Mouse (Mus musculus): ENCODE data around the gene Actn4. TPM values are rescaled to one million over a fixed set of nuclear protein-coding genes. Genes with fewer than 3 reads are reported as not detected.

Gene Actn4
- polyA plus RNA-seq (2012; rRNA removed): 152 and 193 TPM in 2 replicates

DNA sequence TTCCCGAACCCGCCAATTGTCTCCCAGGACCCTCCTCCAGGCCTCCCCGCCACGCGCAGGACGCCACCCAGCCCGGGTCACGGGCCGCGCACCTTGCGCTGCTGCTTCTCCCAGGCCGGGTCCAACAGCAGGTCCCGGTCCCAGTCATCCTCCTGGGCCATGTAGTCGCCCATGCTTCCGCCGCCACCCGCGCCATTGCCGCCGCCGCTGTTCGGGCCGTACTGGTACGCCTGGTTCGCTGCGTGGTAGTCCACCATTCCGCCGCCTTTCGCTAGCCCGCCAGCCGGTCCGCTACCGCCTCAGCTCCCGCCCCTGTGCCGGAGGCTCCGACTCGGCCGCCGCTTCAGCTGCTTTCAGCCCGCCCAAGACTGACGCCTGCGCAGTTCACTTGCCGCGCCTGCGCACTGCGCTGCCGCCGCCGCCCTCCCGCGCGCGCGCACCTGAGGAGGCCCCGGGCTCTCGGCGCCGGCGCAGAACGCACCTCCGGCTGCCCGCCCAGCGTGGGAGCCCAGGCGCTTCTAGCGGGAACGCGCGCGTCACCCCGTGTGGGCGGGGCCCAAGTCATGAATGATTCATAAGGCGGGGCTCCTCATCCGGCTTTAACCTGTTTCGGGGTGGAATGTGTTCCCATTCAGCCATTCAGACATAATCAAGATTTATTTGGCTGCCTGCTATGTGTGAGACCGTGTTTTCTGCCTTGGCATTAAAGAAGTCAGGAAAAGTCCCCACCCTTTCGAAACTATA, at the start of gene Actn4:
TSS of gene Actn4 (minus strand) at position 414 of the 744 bp plus-strand sequence.

DNA sequence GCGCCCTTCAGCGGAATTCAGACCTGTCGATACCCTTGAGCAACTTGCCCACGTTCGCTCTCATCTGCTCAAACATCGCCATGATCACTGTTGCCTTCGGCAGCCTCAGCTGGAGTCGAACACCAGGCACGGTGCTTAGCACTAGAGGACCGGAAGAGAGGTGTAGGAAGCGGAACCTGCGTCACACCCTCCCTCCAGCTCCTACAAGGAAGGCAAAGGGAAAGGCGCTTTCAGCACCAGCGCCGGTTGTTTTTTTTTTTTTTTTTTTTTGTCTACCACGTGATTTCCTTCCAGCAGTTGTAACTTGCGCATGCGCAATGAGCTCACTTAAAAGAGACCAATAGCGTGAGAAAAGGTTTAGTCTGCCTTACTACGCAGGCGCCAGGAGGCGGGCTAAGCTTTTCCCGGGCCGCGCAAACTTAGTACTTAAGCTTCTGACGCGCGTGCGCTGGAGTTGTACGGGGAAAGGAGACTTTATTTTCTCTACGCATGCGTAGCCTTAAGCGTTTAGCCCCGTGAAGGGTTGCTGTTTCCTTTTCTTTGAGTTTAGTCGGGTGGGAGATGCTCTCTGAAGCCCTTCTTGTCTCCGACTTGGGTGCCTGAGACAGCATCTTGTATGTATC, 19.6 kb upstream of the Actn4 start, which contains the start of the genes Eif3k and Map4k1:
TSS of gene Eif3k (minus strand) at position 214 of the 623 bp plus-strand sequence.
TSS of gene Map4k1 (plus strand) at position 400 of the 623 bp plus-strand sequence.

DNA sequence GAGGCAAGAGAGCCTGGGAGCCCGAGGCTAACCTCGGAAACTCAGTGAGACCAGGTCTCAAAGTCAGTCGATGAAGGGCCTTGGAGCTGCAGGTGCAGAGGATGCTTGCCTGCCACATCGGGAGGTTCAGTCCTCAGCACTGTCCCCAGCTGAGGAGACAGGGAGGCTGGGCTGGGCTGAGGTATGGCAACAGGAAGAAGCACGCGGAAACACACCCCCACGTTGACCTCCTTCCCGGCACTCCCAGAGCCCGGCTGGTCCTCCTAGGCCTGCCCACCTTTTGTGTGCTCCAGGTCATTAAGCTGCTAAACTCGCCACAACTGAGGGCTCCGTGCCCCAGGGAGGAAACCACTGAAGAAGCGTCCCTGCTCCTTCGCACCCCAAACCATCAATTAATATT, 80.9 kb downstream of the Actn4 start, which contains the start of gene Capn12:
TSS of gene Capn12 (plus strand) at position 224 of the 400 bp plus-strand sequence.

DNA sequence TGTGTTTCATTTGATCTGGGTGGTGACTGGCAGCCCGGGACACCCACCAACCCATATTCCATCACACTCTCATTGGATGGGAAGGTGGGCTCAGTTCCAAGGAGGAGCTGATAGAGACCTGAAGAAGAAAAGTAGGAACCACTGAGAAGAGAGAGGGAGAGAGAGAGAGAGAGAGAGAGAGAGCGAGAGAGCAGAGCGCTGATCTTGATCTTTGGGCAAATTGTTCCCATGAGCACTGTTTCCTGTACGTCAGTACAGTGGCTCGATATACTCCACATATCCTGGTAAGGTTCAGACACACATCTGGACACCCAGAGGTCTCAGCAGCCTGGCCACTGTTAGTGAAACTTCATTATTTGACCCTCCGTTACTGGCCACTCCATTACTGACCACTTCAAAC, 98.6 kb downstream of the Actn4 start, which contains the start of gene Lgals7:
TSS of gene Lgals7 (plus strand) at position 314 of the 400 bp plus-strand sequence.

Other genes with a start within 250 kb of the Actn4 start
- gene Fbxo17, start 245.5 kb downstream of the Actn4 start, polyA plus RNA-seq (2012; rRNA removed): 5.6 and 10.4 TPM in 2 replicates
- gene Mrps12, start 220.5 kb downstream of the Actn4 start, polyA plus RNA-seq (2012; rRNA removed): 66.2 and 163 TPM in 2 replicates
- 28.0 and 31.2 TPM in 2 replicates for gene Sars2, start 220.3 kb downstream of the Actn4 start, polyA plus RNA-seq (2012; rRNA removed)
- gene Ccer2, start 206.2 kb downstream of the Actn4 start, polyA plus RNA-seq (2012; rRNA removed): 1.3 and 1.7 TPM in 2 replicates
- gene Sirt2, start 195.6 kb downstream of the Actn4 start, polyA plus RNA-seq (2012; rRNA removed): 70.2 and 74.6 TPM in 2 replicates
- gene Nfkbib, start 194.8 kb downstream of the Actn4 start, polyA plus RNA-seq (2012; rRNA removed): 22.2 and 23.3 TPM in 2 replicates
- 1.7 and 3.6 TPM in 2 replicates for gene Rinl, start 173.4 kb downstream of the Actn4 start, polyA plus RNA-seq (2012; rRNA removed)
- 662 and 695 TPM in 2 replicates for gene Hnrnpl, start 153.8 kb downstream of the Actn4 start, polyA plus RNA-seq (2012; rRNA removed)
- gene Ech1, start 137.1 kb downstream of the Actn4 start, polyA plus RNA-seq (2012; rRNA removed): 45.3 and 77.0 TPM in 2 replicates
- gene Lgals4, start 128.5 kb downstream of the Actn4 start, polyA plus RNA-seq (2012; rRNA removed): 5.7 and 5.8 TPM in 2 replicates
- 6.3 and 9.3 TPM in 2 replicates for gene Lgals7, start 98.5 kb downstream of the Actn4 start, polyA plus RNA-seq (2012; rRNA removed)
- 0.08 and 0.12 TPM in 2 replicates for gene Capn12, start 80.9 kb downstream of the Actn4 start, polyA plus RNA-seq (2012; rRNA removed)
- 480 and 523 TPM in 2 replicates for gene Eif3k, start 19.5 kb upstream of the Actn4 start, polyA plus RNA-seq (2012; rRNA removed)
- gene Map4k1, start 19.7 kb upstream of the Actn4 start, polyA plus RNA-seq (2012; rRNA removed): 8.5 and 12.6 TPM in 2 replicates
- gene Ryr1, start 162.8 kb upstream of the Actn4 start, polyA plus RNA-seq (2012; rRNA removed): 2.2 and 7.1 TPM in 2 replicates
- gene Rasgrp4, start 172.5 kb upstream of the Actn4 start, polyA plus RNA-seq (2012; rRNA removed): 2.3 and 3.5 TPM in 2 replicates
- 14.3 and 23.2 TPM in 2 replicates for gene Fam98c, start 193.9 kb upstream of the Actn4 start, polyA plus RNA-seq (2012; rRNA removed)
- gene Ggn, start 207.9 kb upstream of the Actn4 start, polyA plus RNA-seq (2012; rRNA removed): 0.76 and 0.84 TPM in 2 replicates
- gene Spred3, start 208.1 kb upstream of the Actn4 start, polyA plus RNA-seq (2012; rRNA removed): 16.9 and 19.6 TPM in 2 replicates
- 232 and 263 TPM in 2 replicates for gene Psmd8, start 218.4 kb upstream of the Actn4 start, polyA plus RNA-seq (2012; rRNA removed)